Mouse (Mus musculus): ENCODE results near the gene Olfr695.
"Not testable (repeated sequence)": the region's sequence is repeated elsewhere in the genome, so short reads cannot be mapped to it uniquely, and the experiment has no call there.

The Olfr695 gene

DNA sequence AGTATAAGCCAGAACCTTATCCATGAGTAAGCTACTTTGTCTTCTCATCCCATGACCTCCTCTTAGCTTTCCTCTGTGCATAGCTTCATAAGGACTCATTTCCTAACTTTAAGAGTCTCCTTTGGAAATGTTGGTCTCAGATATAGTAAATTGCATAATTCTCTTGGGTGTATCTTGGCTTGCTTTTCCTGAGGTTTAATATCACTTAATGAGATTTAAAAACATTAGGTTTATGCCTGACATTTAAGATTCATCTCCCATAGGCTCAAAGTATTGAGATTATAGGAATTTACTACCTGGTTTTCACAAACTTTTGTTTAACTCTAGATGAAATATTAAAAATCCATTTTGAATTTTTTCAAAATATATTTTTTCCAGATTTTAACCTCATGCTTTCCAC lies at the start of gene Olfr695:
Olfr695 (minus strand) TSS at position 101 of the 400 bp plus-strand sequence.
- no peak for DNase-seq (ENCODE audit: low spot score in 2 of 2)

DNA sequence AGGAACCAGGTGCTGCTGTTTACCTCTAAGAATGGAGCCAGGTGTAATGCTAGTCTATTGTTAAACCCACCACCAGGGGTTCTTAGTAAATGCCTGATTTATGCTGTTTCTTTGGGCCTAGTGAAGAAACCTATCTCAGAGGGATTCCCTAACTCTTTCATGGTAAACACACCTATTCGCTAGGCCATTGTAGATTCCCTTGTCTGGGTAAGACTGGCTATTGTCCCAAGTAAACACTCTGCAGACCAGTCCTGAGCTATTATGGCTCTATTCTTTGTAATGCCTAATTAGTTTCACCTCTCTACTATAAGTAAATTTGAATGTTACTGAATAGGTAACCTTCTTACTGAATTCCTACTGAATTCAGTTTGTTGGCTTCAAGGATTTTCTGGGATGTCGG lies 44.8 kb upstream of the Olfr695 start:
- not testable (repeated sequence) for DNase-seq (ENCODE audit: low spot score in 2 of 2)

DNA sequence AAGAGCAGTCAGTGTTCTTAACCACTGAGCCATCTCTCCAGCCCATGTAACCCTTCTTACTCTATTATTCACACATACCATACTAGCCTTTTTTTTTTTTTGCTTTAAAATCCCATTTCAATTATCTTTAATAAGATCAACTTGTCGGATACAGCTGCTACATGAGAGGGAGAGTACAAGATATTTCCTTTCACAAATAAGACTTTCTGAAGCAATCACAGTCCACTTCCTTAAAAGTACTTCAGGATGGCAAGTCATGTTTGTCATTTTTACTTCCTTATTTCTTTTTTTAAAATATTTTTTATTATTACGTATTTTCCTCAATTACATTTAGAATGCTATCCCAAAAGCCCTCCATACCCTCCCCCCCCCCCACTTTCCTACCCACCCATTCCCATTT lies 42.6 kb upstream of the Olfr695 start:
- no peak for DNase-seq (ENCODE audit: low spot score in 2 of 2)

DNA sequence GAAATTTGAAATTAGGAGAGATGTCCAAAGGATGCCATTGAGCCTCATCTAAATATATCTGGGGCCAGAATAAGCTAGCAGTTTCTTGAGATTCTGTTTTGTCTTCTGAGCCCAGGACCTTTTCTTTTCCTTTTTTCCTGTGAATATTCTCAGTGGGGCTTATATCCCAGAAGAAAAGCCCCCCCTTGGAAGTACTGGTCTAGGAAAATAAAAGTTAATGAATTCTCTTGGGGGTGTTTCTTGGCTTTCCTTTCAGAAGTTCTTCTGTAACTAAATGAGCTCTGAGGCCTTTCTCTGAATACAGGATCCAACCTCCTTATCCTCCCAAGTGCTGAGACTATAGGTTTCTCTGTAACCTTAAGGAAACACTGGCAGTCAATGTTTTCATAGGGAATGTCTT lies 39.1 kb upstream of the Olfr695 start, which contains the start of gene Olfr698:
Olfr698 (minus strand) TSS at position 101 of the 400 bp plus-strand sequence.
- no peak for DNase-seq (ENCODE audit: low spot score in 2 of 2)

DNA sequence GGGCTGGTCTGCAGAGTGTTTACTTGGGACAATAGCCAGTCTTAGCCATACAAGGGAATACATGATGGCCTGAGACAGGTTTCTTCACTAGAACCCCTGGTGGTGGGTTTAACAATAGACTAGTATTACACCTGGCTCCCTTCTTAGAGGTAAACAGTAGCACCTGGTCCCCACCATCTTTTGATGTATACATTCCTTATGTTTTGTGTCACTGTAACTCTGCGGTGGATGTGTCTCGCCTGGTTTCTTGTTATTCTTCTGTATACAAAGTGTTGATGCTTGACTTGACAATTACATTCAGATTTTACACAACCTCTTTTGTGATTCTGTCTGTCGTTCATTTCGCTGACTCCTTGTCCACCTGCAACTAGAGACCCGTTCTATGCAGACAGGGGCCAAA lies 29.6 kb upstream of the Olfr695 start:
- DNase-seq (ENCODE audit: low spot score in 2 of 2) = no peak

DNA sequence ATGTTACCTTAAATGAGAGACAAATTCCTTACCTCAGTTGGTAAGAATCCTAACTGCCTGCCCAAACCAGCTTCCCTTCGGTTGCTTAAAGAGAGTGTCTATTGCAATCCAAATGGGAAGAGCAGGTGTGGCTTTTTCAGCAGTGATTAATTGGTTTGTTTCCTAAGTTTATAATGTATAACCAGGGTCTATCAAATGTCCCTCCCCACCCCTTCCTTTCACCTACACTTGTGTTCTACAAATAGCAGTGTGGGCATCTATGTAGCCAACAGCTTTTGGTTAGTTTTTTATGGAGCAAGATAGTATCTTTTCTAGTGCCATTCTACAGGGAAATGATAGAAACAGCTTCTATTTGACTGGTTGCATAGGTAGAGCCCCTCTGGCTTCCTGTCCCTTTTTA lies 26.1 kb upstream of the Olfr695 start, which contains the start of gene Olfr697:
Olfr697 (minus strand) TSS at position 101 of the 400 bp plus-strand sequence.
- no peak for DNase-seq (ENCODE audit: low spot score in 2 of 2)

DNA sequence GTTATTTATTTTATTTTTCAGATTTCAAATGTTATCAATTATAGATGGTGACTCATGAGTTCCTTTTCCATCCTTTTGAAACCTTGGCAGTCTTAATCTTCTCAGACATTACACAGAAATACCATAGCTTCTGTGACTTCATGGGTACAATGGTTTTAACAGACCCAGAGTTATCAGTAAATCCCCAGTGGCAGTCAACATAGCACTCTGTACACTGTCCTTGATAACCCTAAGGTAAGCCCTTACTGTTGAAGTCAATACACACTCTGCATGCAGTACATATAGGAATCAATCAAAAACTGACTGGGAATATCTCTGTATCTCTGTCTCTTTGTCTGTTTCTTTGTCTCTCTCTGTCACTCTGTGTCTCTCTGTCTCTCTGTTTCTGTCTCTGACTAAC lies 20.8 kb upstream of the Olfr695 start:
- DNase-seq (ENCODE audit: low spot score in 2 of 2) = no peak

DNA sequence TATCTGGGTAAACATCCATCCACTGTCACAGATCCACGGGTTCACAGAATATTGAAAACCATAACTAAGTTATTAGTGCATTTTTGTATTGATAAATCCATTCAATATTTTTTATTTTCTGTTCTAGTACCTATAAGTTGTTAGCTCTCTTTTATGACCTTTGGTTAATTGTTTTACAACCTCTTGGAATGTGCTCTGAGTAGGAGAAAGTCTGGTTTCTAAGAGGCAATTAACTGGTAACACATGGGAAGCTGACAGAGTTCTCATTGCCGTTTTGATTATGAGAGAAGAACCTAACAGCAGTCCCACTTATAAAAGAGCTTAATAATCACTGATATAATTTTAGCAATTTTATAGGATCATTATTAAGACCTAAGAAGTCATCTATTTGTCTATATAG lies 17.5 kb upstream of the Olfr695 start:
- no peak for DNase-seq (ENCODE audit: low spot score in 2 of 2)

DNA sequence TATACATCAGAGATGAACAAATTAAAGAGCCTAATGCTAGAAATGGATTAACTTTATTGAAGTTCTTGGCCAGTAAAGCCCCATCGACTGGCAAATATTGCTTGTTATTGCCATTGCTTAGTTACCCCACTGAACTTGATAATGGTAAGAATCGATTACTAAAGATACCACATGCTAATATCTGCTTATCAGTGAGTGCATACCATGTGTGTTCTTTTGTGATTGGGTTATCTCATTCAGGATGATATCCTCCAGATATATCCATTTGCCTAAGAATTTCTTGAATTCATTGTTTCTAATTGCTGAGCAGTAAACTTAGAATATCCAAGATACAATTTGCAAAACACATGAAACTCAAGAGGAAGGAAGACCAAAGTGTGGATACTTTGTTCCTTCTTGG lies 9.5 kb upstream of the Olfr695 start:
- not testable (repeated sequence) for DNase-seq (ENCODE audit: low spot score in 2 of 2)

DNA sequence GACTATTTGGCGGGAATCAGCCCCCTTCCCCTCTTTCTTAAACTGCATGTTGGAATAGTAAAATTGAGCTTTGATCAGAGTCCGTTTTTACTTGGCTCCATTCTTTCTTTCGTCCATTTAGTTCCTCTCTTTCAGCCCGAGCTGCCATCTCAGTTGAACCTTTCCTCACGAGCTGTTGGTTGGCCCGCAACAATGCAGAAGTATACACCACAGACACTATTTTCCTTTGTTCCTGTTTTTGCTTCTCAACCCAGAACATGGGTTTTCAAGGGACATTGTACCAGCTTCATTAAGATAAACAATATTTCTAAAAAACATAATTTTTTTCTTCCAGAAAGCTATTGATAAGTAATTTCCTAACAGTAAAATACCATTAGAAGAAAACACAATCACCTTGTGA lies 4.7 kb downstream of the Olfr695 start:
- peak in 1 of 2 experiments; percentile 11 for DNase-seq (ENCODE audit: low spot score in 2 of 2)

DNA sequence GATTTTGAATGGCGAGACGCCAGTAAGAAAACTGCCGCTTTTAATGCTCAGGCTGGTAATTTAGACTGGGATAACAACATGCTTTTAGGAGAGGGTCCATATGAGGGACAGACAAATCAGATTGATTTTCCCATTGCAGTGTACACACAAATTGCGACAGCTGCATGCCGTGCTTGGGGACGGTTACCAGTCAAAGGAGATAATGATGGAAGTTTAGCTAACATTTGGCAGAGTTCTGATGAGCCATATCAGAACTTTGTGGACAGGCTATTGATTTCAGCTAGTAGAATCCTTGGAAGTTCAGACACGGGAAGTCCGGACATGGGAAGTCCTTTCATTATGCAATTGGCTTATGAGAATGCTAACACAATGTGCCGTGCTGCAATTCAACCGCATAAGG lies 8.5 kb downstream of the Olfr695 start:
- not testable (repeated sequence) for DNase-seq (ENCODE audit: low spot score in 2 of 2)

DNA sequence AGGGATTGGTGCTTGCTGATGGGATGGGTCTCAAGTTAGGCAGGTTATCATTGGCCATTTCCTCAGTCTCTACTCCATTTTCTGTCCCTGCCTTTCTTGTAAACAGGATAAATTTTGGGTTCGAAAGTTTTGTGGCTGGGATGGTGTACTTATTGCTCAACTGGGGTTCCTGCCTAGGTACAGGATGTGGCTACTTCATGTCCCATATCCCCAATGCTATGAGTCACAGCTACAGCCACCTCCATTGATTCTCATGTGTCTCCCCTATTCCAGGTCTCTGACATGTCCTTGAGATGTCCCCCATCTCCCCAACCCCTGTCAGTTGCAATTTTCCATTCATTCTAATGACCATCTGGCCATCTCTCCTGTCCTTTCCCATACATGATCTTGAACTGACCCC lies 19.3 kb downstream of the Olfr695 start:
- DNase-seq (ENCODE audit: low spot score in 2 of 2) = no peak

DNA sequence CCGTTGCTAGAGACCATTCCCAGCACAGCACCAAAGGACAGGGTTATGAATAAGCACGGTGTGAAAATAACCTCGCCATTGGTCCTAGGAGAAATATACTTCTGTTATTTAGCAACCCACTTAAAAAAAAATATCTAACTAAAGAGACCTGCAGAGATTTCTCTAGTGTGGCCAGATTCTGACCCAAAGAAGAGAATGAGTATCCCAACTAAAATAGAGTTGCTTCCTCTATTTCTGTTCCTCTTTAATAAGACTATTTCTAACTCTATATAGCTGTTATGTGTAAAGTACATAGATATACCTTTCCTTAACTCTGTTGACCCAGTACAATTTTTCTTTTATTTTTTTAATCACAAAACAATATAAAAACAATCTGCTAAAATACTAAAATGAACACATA lies 23.2 kb downstream of the Olfr695 start:
- no peak for DNase-seq (ENCODE audit: low spot score in 2 of 2)

DNA sequence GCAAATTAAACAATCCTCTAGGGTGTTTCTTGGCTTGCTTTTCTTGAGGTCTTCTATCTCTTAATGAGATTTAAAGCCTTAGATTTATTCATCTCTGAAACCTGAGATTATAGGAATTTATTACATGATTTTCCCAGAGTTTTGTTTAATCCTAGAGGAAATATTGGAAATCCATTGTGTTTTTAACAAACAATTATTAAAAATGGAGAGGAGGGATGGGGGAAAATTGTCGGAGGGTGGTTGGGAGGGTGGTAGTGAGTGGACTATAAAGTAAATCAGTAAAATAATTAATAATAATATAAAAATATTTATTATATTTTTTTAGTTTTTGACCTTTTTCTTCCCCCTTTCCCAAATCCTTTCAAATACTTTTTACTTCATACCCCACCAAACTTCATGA lies 24.5 kb downstream of the Olfr695 start, which contains the start of gene Olfr694:
Olfr694 (minus strand) TSS at position 101 of the 400 bp plus-strand sequence.
- no peak for DNase-seq (ENCODE audit: low spot score in 2 of 2)

DNA sequence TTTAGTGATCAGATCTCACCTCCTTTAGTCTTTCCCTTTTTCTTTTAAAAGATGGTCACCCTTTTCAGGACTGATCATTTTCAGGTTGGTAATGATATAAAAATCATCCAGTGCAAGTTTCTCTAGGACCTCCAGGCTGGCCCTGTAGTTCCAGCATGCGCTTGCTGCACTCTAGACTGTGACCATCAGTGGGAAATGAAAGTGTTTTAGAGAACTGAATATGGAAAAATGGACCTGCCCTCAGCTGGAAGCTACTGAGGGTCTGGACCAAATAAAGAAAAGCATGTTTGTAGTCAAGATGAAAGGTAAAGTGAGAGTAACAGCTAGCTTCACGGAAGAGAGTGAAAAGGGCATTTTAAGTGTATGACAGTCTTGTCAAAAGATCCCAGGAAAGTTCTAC lies 30.8 kb downstream of the Olfr695 start:
- no peak for DNase-seq (ENCODE audit: low spot score in 2 of 2)

DNA sequence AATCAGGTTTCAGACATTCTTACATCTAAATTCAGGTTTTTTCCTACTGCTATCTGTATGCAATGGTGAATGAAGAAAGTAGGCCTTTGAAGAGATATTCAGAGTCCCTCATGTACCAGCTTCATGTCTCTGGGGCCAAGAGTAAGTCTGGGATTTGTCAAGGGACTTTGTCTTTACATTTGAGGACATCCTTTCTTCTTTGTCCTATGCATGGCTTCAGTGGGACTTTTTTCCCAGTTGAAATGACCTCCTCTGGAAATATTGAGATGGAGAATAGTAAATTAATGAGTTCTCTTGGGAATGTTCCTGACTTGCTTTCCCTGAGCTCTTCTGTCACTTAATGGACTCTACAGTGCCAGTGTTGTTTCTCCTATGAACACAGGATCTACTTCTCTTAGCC lies 35.7 kb downstream of the Olfr695 start, which contains the start of gene Olfr693:
Olfr693 (minus strand) TSS at position 101 of the 400 bp plus-strand sequence.
- DNase-seq (ENCODE audit: low spot score in 2 of 2) = no peak

Data from spleen, postnatal 36 days (tissue).